Mouse (Mus musculus): Measurements from ENCODE around the gene Ifna15. TPM values are rescaled to one million over a fixed set of nuclear protein-coding genes. Genes with fewer than 3 reads are reported as not detected.

Ifna15 gene
- polyA plus RNA-seq, 1 experiment from 2014 or later = not detected

GRCm38 (mm10) chr4:88537328-88537727 lies 20.7 kb downstream of the Ifna15 start:
- DNase-seq (ENCODE audit: low spot score) (no peak), ATAC-seq (replicated peaks; ENCODE audit: low FRiP score) (no peak)
- Histone ChIP-seq H3K9me3 (ENCODE audit: control insufficient read depth, low read length) (no peaks in the 10 kb centered on the region), H3K4me1 (replicated peaks; ENCODE audit: control insufficient read depth, insufficient read depth, low read length) (no peaks in the 10 kb centered on the region), H3K4me3 (ENCODE audit: low read depth, low read length) (no peak overlapping the region), H3K27me3 (ENCODE audit: control insufficient read depth, insufficient read depth, low read length) (no peaks in the 10 kb centered on the region), H3K4me2 (ENCODE audit: low read depth, low read length, severe bottlenecking) (no peak overlapping the region), H3K36me3 (ENCODE audit: control insufficient read depth, insufficient read depth, low read length) (no peaks in the 10 kb centered on the region), H3K27ac (ENCODE audit: low read depth, low read length) (no peak overlapping the region), H3K9ac (ENCODE audit: low read length) (no peak overlapping the region)
- WGBS = 83% methylated on average over 12 of the region's 12 CpGs

- H3K36me3 ChIP-seq (ENCODE audit: control insufficient read depth, insufficient read depth, low read length) = no peaks in the 10 kb centered on the region
- H3K27me3 ChIP-seq (ENCODE audit: control insufficient read depth, insufficient read depth, low read length) = no peaks in the 10 kb centered on the region
- no peak overlapping the region for H3K4me3 ChIP-seq (ENCODE audit: low read depth, low read length)
- H3K9me3 ChIP-seq (ENCODE audit: control insufficient read depth, low read length) = no peaks in the 10 kb centered on the region
- 89% methylated on average over 7 of the region's 7 CpGs for WGBS
- no peak overlapping the region for H3K27ac ChIP-seq (ENCODE audit: low read depth, low read length)
- H3K4me2 ChIP-seq (ENCODE audit: low read depth, low read length, severe bottlenecking) = no peak overlapping the region
- ATAC-seq (replicated peaks; ENCODE audit: low FRiP score) = no peak
- H3K9ac ChIP-seq (ENCODE audit: low read length) = no peak overlapping the region
- no peak for DNase-seq (ENCODE audit: low spot score)
- H3K4me1 ChIP-seq (replicated peaks; ENCODE audit: control insufficient read depth, insufficient read depth, low read length) = no peaks in the 10 kb centered on the region
Measured at GRCm38 (mm10) chr4:88536640-88537039, 21.4 kb downstream of the Ifna15 start.

GRCm38 (mm10) chr4:88535742-88536141 lies 22.3 kb downstream of the Ifna15 start:
- WGBS = 84% methylated on average over 1 of the region's 1 CpGs
- Histone ChIP-seq H3K4me2 (ENCODE audit: low read depth, low read length, severe bottlenecking) (no peak overlapping the region), H3K4me3 (ENCODE audit: low read depth, low read length) (no peak overlapping the region), H3K36me3 (ENCODE audit: control insufficient read depth, insufficient read depth, low read length) (no peaks in the 10 kb centered on the region), H3K27me3 (ENCODE audit: control insufficient read depth, insufficient read depth, low read length) (no peaks in the 10 kb centered on the region), H3K9ac (ENCODE audit: low read length) (no peak overlapping the region), H3K9me3 (ENCODE audit: control insufficient read depth, low read length) (no peaks in the 10 kb centered on the region), H3K27ac (ENCODE audit: low read depth, low read length) (no peak overlapping the region), H3K4me1 (replicated peaks; ENCODE audit: control insufficient read depth, insufficient read depth, low read length) (no peaks in the 10 kb centered on the region)
- DNase-seq (ENCODE audit: low spot score) = no peak
- ATAC-seq (replicated peaks; ENCODE audit: low FRiP score) = no peak

GRCm38 (mm10) chr4:88534903-88535302 lies 23.1 kb downstream of the Ifna15 start:
- Histone ChIP-seq H3K36me3 (ENCODE audit: control insufficient read depth, insufficient read depth, low read length) (no peaks in the 10 kb centered on the region), H3K4me2 (ENCODE audit: low read depth, low read length, severe bottlenecking) (no peak overlapping the region), H3K9me3 (ENCODE audit: control insufficient read depth, low read length) (no peaks in the 10 kb centered on the region), H3K4me3 (ENCODE audit: low read depth, low read length) (no peak overlapping the region), H3K9ac (ENCODE audit: low read length) (no peak overlapping the region), H3K27ac (ENCODE audit: low read depth, low read length) (no peak overlapping the region), H3K27me3 (ENCODE audit: control insufficient read depth, insufficient read depth, low read length) (no peaks in the 10 kb centered on the region), H3K4me1 (replicated peaks; ENCODE audit: control insufficient read depth, insufficient read depth, low read length) (no peaks in the 10 kb centered on the region)
- 90% methylated on average over 1 of the region's 1 CpGs for WGBS
- ATAC-seq (replicated peaks; ENCODE audit: low FRiP score) = no peak
- DNase-seq (ENCODE audit: low spot score) = no peak

GRCm38 (mm10) chr4:88533499-88533898 lies 24.5 kb downstream of the Ifna15 start:
- H3K27me3 ChIP-seq (ENCODE audit: control insufficient read depth, insufficient read depth, low read length) = no peaks in the 10 kb centered on the region
- DNase-seq (ENCODE audit: low spot score) (no peak), ATAC-seq (replicated peaks; ENCODE audit: low FRiP score) (no peak)
- no peaks in the 10 kb centered on the region for H3K4me1 ChIP-seq (replicated peaks; ENCODE audit: control insufficient read depth, insufficient read depth, low read length)
- H3K36me3 ChIP-seq (ENCODE audit: control insufficient read depth, insufficient read depth, low read length) = no peaks in the 10 kb centered on the region
- no peak overlapping the region for H3K27ac ChIP-seq (ENCODE audit: low read depth, low read length)
- H3K9ac ChIP-seq (ENCODE audit: low read length) = no peak overlapping the region
- H3K9me3 ChIP-seq (ENCODE audit: control insufficient read depth, low read length) = no peaks in the 10 kb centered on the region
- no peak overlapping the region for H3K4me3 ChIP-seq (ENCODE audit: low read depth, low read length)
- H3K4me2 ChIP-seq (ENCODE audit: low read depth, low read length, severe bottlenecking) = no peak overlapping the region
- 94% methylated on average over 2 of the region's 2 CpGs for WGBS

GRCm38 (mm10) chr4:88530892-88531291 lies 27.2 kb downstream of the Ifna15 start:
- Histone ChIP-seq H3K9ac (ENCODE audit: low read length) (no peak overlapping the region), H3K36me3 (ENCODE audit: control insufficient read depth, insufficient read depth, low read length) (no peaks in the 10 kb centered on the region), H3K27ac (ENCODE audit: low read depth, low read length) (no peak overlapping the region), H3K9me3 (ENCODE audit: control insufficient read depth, low read length) (no peaks in the 10 kb centered on the region), H3K27me3 (ENCODE audit: control insufficient read depth, insufficient read depth, low read length) (no peaks in the 10 kb centered on the region), H3K4me3 (ENCODE audit: low read depth, low read length) (no peak overlapping the region), H3K4me1 (replicated peaks; ENCODE audit: control insufficient read depth, insufficient read depth, low read length) (no peaks in the 10 kb centered on the region), H3K4me2 (ENCODE audit: low read depth, low read length, severe bottlenecking) (no peak overlapping the region)
- ATAC-seq (replicated peaks; ENCODE audit: low FRiP score) (no peak), DNase-seq (ENCODE audit: low spot score) (no peak)
- WGBS = 88% methylated on average over 2 of the region's 2 CpGs

GRCm38 (mm10) chr4:88530271-88530670 lies 27.8 kb downstream of the Ifna15 start:
- Histone ChIP-seq H3K9ac (ENCODE audit: low read length) (no peak overlapping the region), H3K4me2 (ENCODE audit: low read depth, low read length, severe bottlenecking) (no peak overlapping the region), H3K36me3 (ENCODE audit: control insufficient read depth, insufficient read depth, low read length) (no peaks in the 10 kb centered on the region), H3K9me3 (ENCODE audit: control insufficient read depth, low read length) (no peaks in the 10 kb centered on the region), H3K27me3 (ENCODE audit: control insufficient read depth, insufficient read depth, low read length) (no peaks in the 10 kb centered on the region), H3K4me1 (replicated peaks; ENCODE audit: control insufficient read depth, insufficient read depth, low read length) (no peaks in the 10 kb centered on the region), H3K27ac (ENCODE audit: low read depth, low read length) (no peak overlapping the region), H3K4me3 (ENCODE audit: low read depth, low read length) (no peak overlapping the region)
- no peak for DNase-seq (ENCODE audit: low spot score)
- ATAC-seq (replicated peaks; ENCODE audit: low FRiP score) = no peak
- WGBS = 69% methylated on average over 4 of the region's 4 CpGs

GRCm38 (mm10) chr4:88526379-88527049 lies 31.5 kb downstream of the Ifna15 start:
- WGBS = 87% methylated on average over 5 of the region's 5 CpGs
- Histone ChIP-seq H3K9me3 (ENCODE audit: control insufficient read depth, low read length) (no peaks in the 10 kb centered on the region), H3K4me1 (replicated peaks; ENCODE audit: control insufficient read depth, insufficient read depth, low read length) (no peaks in the 10 kb centered on the region), H3K27ac (ENCODE audit: low read depth, low read length) (no peak overlapping the region), H3K4me3 (ENCODE audit: low read depth, low read length) (no peak overlapping the region), H3K4me2 (ENCODE audit: low read depth, low read length, severe bottlenecking) (no peak overlapping the region), H3K36me3 (ENCODE audit: control insufficient read depth, insufficient read depth, low read length) (no peaks in the 10 kb centered on the region), H3K27me3 (ENCODE audit: control insufficient read depth, insufficient read depth, low read length) (no peaks in the 10 kb centered on the region), H3K9ac (ENCODE audit: low read length) (no peak overlapping the region)
- DNase-seq (ENCODE audit: low spot score) = no peak
- no peak for ATAC-seq (replicated peaks; ENCODE audit: low FRiP score)

- no peaks in the 10 kb centered on the region for H3K27me3 ChIP-seq (ENCODE audit: control insufficient read depth, insufficient read depth, low read length)
- H3K36me3 ChIP-seq (ENCODE audit: control insufficient read depth, insufficient read depth, low read length) = no peaks in the 10 kb centered on the region
- WGBS = 88% methylated on average over 3 of the region's 3 CpGs
- DNase-seq (ENCODE audit: low spot score) = no peak
- no peaks in the 10 kb centered on the region for H3K4me1 ChIP-seq (replicated peaks; ENCODE audit: control insufficient read depth, insufficient read depth, low read length)
- H3K9me3 ChIP-seq (ENCODE audit: control insufficient read depth, low read length) = no peaks in the 10 kb centered on the region
- no peak for ATAC-seq (replicated peaks; ENCODE audit: low FRiP score)
- no peak overlapping the region for H3K4me2 ChIP-seq (ENCODE audit: low read depth, low read length, severe bottlenecking)
- no peak overlapping the region for H3K9ac ChIP-seq (ENCODE audit: low read length)
- no peak overlapping the region for H3K27ac ChIP-seq (ENCODE audit: low read depth, low read length)
- no peak overlapping the region for H3K4me3 ChIP-seq (ENCODE audit: low read depth, low read length)
Measured at GRCm38 (mm10) chr4:88525393-88525792, 32.7 kb downstream of the Ifna15 start.

Data from forebrain, embryonic 11.5 days (tissue).